Mouse (Mus musculus): Measurements from ENCODE around the gene Gba.

Gene Gba

DNA sequence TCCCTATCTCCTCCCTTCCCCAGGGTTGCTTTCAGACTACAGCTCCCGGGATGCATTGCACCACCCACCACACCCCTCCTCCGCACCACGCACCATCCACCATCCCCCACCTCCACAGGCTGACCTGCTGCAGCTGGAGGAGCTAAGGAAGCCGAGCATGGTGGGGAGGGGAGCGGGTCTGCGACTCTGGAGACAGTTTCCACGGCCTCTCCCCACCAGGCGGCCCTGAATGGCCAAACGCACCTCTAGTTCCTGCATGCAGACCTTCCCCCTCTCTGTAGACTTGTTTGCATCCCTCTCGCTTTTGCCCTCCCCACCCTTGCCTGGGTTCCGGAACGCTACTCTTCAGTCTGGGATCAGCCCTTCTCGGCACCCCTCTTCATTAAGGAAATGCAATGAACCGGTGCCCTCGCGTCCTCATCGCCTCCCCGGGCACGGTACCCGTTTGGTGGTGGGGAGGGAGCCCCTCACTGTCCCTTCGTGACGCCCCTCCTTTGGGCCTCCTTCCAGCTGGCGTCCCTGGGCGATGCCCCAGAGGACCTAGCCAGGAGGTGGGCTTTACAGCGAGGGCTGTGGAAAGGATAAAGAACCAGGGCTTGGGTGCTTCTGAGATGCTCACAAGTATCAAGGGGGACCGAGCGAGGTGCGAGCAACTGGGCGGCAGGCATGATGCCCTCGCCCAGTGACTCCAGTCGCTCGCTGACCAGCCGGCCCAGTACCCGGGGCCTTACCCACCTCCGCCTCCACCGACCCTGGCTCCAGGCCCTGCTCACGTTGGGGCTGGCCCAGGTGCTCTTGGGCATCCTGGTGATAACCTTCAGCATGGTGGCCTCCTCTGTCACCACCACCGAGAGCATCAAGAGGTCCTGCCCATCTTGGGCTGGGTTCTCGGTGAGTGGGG, 19.4 kb upstream of the Gba start, which contains the start of gene Fam189b:
Fam189b (plus strand) TSS at position 86 of the 901 bp plus-strand sequence.
- peak; percentile 82 for DNase-seq

DNA sequence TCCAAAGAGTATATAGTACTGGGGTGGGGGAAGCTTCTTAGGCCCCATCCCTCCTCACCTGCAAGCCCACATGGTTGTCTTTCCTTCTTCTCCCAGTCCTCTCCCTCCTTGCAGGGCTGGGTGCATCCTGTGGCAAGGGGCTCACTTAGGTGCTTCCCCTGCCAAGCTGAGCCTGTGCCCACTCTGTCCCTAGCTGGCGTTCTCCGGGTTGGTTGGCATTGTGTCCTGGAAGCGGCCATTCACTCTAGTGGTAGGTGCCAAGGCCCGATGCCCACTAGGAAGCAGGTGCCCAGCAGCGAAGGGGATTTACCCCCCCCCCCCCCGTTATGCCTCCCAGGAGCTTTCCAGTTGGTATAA, 18.8 kb upstream of the Gba start:
- no peak for DNase-seq

- DNase-seq = no peak
Measured at GRCm38 (mm10) chr3:89187197-89187596, 15.5 kb upstream of the Gba start.

DNA sequence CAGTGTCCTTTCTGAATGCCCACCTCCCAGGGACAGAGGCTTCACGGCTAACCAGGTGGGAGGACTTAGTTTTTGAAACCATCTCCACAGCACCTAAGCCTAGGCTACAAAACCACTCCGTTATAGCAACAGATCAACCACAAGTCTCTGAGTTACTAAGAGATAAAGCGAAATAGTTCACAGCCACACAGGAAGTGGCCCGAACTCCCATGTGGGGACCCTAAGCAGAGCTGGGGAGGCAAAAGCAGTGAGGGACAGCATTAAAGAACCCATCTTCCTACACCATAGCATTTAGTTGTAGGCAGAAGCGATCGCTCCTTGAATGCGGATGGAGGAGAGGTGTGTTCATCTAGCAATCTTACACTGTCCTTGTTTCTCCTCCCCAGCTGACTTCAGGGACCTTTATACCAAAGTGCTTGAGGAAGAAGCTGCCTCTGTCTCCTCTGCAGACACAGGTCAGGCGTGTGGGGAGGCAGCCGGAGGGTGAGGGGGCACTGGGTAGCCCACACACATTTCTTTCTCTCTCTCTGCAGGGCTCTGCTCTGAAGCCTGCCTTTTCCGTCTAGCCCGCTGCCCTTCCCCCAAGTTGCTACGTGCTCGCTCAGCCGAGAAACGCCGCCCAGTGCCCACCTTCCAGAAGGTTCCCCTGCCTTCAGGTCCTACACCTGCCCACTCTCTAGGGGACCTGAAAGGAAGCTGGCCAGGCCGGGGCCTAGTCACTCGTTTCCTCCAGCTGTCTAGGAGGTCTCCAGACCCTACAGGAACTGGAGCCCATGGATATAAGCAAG, 14.8 kb upstream of the Gba start:
- DNase-seq = no peak

GRCm38 (mm10) chr3:89188478-89188875, 14.3 kb upstream of the Gba start:
- DNase-seq = no peak

- DNase-seq = no peak
Measured at GRCm38 (mm10) chr3:89190436-89190835, 12.3 kb upstream of the Gba start.

GRCm38 (mm10) chr3:89193351-89193750, 9.4 kb upstream of the Gba start:
- no peak for DNase-seq

- no peak for DNase-seq
Measured at GRCm38 (mm10) chr3:89193853-89194252, 8.9 kb upstream of the Gba start.

GRCm38 (mm10) chr3:89195979-89196877, 6.5 kb upstream of the Gba start:
- DNase-seq = peak; percentile 87

DNA sequence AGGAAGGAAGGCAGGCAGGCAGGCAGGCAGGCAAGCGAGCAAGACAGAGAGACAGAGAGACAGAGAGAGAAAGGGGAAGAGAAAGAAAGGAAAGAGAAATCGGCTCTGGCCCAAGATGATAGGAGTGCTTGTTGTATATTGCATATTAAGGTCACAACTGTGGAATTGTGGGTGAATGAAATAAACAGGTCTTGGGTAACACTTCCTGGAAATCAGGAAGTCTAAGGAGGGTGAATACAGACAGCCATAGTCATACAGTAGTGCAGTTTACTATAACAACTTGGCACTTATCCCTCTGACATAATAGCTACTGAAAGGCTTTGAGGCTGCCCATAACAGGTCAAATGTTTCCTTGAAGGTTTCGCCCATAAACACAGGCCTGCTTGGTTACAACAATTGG, 2.9 kb upstream of the Gba start:
- no peak for DNase-seq

DNA sequence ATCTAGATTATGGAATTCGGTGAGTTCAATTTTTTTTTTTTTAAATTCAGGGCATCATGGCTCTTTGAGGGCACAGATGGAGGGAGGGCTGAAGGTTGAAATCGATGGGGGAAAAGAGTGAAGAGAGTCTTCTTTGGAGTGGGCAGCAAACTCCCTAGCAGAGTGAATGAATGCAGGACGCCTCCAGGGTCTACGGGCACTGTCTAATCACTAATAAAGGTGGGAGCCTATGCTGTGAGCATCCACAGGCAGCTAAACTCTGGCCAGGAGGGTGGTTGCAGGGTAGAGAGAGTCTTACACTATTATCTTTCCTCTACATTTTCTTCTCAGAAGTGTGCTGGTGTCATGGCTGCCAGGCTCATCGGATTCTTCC, 400 bp downstream of the Gba start:
- DNase-seq = no peak

GRCm38 (mm10) chr3:89206079-89206478, 3.4 kb downstream of the Gba start:
- no peak for DNase-seq

- DNase-seq = no peak
Measured at GRCm38 (mm10) chr3:89206695-89207094, 4.0 kb downstream of the Gba start.

- DNase-seq = no peak
Measured at GRCm38 (mm10) chr3:89208075-89208657, 5.4 kb downstream of the Gba start.

GRCm38 (mm10) chr3:89208736-89209135, 6.0 kb downstream of the Gba start:
- DNase-seq = no peak

DNA sequence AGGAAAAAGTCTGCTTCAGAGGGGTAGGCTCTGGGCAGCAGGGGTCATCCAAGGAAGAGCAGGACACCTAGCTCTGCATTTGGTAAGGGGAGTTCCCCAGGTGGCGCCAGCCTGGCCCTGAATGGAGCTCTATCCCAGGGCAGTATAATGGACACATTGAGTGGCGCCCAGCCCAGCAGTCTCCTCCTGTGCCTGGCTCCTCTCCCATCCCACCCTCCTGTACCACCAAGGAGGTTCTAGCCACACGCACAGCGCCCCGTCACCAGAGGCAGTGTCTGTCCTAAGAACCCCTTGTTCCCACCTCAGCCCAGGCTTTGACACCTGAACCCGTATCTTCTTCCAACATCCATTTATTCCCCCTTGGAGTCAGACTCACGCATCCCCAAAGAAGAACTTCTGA, 7.0 kb downstream of the Gba start:
- DNase-seq = no peak

- DNase-seq = no peak
Measured at GRCm38 (mm10) chr3:89210162-89210561, 7.4 kb downstream of the Gba start.

DNA sequence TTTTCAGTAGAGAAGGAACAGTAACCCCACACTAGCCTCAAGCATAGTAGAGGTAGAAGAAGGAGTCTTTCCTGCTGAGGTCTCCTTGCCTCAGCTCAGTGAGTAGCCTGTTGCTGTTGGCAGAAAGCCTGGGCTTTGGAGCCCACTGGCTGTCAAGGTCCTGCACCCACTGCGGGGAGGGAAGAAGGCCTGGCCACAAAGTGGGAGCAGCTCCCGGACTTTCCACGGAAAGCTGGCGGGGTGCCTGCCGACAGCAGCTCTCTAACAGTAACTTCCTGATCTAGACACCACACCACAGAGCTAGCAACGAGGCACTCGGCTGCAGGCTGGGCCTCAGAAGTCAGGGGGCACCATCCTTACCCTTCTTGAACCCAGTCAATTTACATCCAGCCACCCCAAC, 8.0 kb downstream of the Gba start:
- DNase-seq = peak; percentile 48

DNA sequence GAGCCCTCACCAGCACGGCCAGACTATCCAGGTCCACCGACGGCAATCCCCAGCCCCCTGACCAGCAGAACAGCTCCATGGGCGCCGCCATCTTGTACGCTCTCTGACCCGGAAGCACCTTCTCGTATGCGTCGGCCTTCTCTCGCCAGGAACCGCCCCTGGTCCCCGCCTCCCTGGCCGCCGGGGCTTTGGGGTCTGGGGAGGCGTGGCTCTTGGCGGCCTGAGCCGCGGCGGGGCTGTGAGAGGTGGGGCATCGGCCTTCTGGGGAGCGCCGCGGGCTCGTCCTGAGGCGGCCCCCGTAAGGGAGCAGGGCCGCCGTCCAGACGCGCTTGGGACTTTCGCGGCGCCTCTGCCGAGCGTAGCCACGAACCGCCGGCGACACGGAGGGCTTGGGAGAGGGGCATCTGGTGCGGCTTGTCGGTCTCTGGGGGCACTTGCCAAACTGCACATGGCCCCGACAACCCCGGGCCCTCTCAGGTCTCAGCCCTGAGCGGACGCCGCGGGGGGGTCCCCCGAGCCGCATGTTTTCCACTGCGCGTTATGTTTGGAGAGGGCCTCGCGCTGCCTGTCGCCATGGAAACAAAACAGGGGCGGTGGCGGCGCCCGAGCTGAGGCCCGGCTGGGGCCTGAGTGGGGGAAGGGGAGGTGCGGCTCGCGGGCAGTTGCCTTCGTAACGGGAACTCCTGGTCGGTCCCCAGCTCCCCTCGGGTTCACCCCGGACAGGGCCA, 11.2 kb downstream of the Gba start:
- DNase-seq = peak; percentile 88

GRCm38 (mm10) chr3:89214681-89215411, 12.1 kb downstream of the Gba start, which contains the start of gene Thbs3:
Thbs3 (plus strand) TSS chr3:89215180.
- no peak for DNase-seq

GRCm38 (mm10) chr3:89215853-89216252, 13.1 kb downstream of the Gba start:
- peak; percentile 78 for DNase-seq

Measured in kidney, adult 11 months (tissue).